Mouse (Mus musculus) testis, adult 2 months (tissue): ENCODE measurements at regions not wholly inside any gene's neighbourhood (a gene's known extent, or its start where the extent isn't known, plus 50 kb on each side); places are given as distances from the start of the nearest gene placed in this dataset.

Experiments used
- CTCF ChIP-seq: fragments of 200-500 bp; IDR thresholded peaks from 2 replicates; pipeline ENCODE4 v1.5.1; 2012; ENCODE audit warnings: low read depth, mild to moderate bottlenecking, inconsistent platforms, low read length, moderate library complexity; ENCODE audit not compliant: control insufficient read depth, insufficient read depth, insufficient replicate concordance
- POLR2A ChIP-seq: fragments of 200-500 bp; IDR thresholded peaks from 2 replicates; pipeline ENCODE4 v1.6.1; 2012; ENCODE audit warnings: low read depth, mild to moderate bottlenecking, inconsistent platforms, low read length, moderate library complexity; ENCODE audit not compliant: control insufficient read depth

DNA sequence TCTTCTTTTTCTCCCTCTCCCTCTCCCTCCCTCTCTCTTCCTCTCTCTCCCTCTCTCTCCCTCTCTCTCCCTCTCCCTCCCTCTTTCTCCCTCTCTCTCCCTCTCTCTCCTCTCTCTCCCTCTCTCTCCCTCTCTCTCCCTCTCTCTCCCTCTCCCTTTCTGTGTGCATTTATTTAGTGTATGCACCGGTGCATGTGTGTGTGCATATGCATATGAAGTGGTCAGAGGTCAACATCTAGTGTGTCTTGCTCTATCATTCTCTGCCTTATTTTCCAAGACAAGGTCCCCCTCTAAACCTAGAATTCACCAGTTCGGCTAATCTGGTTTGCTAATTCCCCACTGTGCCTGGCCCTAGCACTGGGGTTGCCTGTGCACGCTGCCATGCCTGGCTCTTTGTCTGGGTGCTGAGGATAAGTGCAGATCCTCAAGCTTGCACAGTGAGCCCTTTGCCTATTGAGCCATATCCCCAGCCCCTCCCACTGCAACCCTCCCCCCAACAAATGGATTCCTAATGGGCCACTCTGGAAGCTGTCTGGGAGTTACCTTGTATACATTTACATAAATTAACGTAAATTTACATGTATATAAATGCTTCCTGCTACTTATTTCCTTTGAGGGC lies 54.8 kb upstream of the Sorl1 start:
- TF ChIP-seq CTCF: no peak
- TF ChIP-seq POLR2A: no peak
